Mouse (Mus musculus) spleen, postnatal 36 days (tissue): Measurements from ENCODE around the gene Trim26.
"Not testable (repeated sequence)": the region's sequence is repeated elsewhere in the genome, so short reads cannot be mapped to it uniquely, and the experiment has no call there.

Experiments
- DNase-seq, 2 experiments: peaks; one replicate each; pipeline ENCODE4 v3.0.0; 2022; ENCODE audit warnings: low spot score in 2 of 2, mixed read lengths in 1 of 2

Trim26 gene

DNA sequence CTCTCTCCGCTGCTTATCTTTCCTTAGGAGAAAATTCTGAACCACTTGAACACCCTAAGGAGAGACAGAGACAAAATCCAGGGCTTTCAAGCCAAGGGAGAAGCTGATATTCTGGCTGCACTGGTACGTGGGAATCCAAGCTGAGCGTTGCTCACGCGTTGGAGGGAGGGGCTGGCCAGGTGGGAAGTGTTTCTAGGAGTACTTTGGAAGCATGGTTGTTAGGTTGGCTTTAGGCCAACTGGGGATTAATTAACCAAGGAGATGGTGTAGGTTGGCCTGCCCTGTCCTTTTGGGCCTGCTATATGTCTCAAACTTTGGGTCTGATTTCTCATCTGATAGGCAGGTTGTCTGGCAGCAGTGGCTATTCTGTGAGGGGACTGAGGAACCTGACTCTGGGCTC lies 14.3 kb downstream of the Trim26 start:
- DNase-seq = no peak

DNA sequence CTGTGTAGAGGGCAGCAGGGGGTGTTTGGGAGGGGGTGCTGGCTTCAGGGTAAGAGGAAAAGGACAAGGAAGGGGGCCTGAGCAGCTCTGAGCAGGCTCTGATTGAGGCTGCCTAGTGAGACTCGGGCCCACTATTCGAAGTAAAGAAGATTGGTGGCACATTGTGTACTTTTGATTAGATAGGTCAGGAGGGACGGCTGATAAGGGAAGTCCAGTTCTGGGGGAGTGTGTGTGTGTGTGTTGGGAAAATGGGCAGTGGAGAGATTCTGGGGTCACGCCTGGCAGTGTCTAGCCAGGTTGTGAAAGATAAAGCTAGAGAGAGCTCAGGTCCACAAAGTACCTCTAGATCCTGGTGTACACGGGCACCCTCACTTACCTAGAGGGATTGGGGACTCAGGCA lies 14.7 kb downstream of the Trim26 start:
- no peak for DNase-seq

DNA sequence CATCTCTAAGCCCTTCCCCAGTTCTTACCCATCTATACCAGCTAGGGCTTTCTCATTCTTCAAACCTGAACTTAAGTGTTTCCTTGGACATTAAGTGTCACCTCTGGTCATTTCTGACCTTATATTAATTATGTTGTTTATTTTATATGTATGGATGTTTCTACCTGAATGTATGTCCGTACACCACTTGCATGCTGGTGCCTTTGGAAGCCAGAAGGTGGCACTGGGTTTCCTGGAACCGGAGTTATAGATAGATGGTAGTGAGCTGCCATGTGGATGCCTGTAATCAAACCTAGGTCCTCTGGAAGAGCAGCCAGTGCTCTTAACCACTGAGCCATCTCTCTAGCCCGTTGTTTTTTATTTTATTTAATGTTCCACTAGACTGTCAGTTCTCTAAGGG lies 18.6 kb downstream of the Trim26 start:
- DNase-seq = no peak

DNA sequence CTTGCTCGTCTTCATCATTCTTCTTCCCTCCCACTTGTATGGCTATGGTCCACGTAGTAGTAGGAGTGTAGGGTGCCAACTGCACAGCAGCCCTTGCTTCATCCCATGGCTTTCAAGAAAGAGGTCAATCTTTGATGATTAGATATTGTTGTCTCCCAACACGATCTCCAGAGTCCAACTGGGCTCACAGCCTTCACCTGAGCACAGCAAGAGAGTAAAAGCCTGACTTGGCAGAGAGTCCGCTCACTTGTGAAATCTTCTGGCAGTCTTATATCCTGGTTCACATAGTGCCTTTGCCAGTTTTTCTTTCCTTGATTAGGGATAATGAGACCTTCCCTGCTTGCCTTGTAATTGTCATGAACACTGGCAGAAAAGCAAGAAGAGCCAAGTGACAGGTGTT lies 19.3 kb downstream of the Trim26 start:
- no peak for DNase-seq

DNA sequence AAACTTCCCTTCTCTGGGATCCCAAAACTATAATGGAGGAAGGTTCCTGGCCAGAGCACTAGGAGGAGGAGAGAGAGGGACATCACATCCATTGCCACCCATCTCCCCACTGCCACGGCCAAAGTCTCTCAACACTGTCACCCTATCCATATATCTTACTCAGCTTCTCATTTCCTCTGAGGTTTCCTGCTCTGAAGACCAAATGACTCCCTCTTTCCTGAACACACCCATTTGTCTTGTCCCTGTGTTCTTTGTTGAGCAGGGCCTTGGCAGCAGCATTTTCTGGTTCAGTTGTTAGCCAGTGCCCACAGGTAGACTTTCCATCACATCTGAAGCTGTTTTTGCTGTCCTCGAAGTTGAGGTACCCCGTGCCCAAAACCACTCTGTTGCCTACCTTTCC lies 21.2 kb downstream of the Trim26 start:
- no peak for DNase-seq

DNA sequence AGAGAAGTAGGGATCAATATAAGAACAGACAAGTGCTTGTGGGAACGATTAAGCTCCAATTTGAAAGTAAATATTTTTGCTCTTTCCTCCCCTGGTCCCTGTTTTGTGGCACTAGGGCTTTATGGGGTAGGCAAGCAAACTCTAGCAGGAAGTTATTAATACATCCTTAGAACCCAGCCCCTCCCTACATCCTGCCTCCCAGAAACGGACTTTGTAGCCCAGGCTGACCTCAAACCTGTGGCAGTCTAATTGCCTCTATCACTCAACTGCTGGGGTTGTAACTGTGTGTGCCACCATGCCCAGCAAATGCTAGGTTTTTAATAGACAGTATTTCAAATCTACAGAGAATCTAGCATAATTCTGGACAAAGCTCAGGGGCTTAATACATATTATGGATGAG lies 24.7 kb downstream of the Trim26 start:
- no peak for DNase-seq

DNA sequence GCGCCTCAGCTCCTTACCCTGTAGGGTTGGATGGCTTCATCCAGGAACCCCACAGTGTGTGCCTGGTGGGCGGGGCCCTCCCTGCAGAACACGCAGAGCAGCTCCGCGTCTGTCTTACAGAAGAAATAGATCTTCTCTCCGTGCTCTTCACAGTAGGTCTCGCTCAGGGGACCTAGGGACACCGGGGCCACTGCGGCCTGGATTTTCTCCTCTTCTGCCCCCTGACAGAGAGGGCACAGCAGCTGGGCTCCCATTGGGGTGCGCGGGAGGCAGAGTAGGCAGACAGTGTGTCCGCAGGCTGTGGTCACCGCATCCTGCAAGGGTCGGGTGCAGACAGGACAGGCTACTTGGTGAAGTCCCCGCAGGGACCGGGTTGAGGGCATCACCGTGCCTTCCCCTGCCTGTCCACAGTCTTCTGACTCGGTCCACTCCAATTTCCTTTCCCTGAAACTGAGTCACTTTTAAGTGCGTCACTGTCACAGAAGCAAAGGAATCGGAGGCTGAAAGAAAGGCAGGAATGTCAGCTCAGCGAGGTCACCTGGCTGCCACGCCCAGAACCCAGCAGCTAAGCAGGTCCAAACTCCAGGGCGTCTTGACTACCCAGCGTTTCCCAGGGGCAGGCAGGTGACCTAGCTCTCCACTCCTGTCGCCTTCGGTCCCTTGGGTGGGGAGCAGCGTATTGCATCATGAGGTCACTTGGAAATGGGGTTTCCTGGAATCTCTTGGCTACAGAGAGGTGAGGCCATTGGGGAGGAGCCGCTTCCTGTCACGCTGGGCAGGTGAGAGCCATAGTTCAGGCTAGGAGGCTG lies 30.0 kb downstream of the Trim26 start, which contains the start of gene Trim15:
Gene Trim15, minus strand, starts transcription at position 492 of the 809 bp plus-strand sequence.
- DNase-seq = peak in 1 of 2 experiments; percentile 7

DNA sequence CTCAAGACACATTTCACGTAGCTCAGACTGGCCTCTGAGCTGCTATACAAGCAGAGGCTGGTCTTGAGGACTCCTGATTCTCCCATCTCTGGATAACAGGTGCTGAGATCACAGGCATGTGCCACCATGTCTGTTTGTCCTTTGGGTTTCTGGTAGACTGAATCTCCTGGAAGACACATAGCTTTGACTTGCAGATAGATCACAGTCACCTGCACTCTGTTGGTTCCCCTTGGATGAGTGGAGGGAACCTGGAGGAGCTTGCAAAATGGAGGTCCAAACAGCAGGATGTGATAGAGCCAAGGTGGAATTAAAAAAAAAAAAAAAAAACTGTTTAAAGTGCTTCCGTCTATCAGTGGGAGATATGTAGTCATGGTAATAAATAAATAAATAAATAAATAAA lies 31.9 kb downstream of the Trim26 start:
- no peak for DNase-seq

DNA sequence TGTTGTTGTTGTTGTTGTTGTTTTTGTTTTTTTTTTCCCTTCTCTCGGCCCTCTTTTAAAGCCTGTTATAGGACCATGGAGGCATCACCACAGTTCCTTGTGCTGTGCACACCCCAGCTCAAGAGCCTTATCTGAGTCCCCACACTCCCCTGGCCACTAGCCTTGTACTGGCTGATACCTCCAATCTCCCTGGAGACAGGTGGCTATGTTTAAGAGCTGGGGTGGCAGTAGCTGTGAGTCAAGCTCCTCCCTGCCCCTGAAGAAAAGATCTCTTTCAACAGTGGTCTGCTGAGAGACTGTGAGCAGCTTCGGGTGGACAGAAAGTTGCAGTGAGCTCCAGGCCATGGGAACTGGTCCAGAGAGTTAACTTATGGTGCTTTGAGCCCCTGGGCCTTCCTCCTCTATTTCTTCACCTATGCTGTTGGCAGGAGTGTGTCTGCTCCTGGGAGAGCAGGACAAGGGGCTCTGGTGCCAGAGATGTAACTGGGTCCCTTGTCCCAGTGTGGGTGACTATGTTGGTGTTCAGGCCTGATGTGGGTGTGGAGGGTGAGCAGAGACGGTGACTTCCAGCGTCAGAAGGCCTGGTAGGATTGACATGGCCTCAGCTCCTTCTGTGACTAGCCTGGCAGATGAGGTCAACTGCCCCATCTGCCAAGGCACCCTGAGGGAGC lies 32.5 kb downstream of the Trim26 start, which contains the start of gene Trim10:
Gene Trim10, plus strand, starts transcription at position 291 of the 671 bp plus-strand sequence.
- DNase-seq = peak; percentile 71 to 85

DNA sequence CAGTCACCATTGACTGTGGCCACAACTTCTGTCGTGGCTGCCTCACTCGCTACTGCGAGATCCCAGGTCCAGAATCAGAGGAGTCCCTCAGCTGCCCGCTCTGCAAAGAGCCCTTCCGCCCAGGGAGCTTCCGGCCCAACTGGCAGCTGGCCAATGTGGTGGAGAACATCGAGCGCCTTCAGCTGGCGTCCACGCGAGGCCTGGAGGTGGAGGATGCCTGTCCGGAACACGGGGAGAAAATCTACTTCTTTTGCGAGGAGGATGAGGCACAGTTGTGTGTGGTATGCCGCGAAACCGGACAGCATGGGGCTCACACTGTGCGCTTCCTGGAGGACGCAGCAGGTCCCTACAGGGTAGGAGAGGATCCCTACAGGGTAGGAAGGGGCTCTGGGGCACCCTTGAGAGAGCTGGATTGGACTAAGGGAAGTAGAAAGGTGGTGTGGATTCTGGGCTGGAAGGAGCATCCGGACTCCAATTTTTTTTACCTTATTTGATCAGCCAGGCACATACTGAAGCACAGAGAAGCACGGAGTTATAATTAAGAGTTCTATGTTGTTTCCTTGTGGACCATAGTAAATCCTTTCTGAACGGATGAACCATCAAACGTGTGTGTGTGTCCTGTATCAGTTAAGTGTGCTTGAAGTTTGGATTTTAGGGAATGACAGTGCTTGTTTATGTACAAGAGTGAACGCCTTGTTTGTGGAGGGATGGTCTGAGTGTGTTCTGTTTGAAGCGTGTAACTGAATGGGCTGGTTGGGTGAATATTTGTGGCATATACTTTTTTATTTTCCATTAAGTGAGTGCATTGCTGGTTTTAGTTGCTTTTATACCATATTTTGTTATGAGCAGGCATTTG lies 33.2 kb downstream of the Trim26 start:
- peak; percentile 53 to 68 for DNase-seq

DNA sequence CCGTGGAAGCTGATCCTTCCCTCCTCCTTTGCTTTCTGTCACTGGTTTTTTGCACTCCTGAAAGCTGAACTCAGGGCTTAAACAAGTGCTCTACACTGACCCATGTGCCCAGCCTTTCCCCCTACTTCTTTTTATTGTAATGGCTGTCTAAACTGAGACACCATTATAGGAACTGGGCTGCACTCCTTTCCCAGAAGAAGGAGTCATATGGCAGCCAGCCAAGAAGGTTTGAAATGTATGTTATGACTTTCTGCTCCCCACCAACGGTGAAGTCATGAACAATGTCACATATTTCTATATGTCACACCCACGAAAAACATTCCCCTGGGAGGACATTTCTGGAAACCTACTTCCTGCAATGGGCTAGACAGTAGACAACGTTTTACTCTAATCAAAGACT lies 37.7 kb downstream of the Trim26 start:
- DNase-seq = no peak

DNA sequence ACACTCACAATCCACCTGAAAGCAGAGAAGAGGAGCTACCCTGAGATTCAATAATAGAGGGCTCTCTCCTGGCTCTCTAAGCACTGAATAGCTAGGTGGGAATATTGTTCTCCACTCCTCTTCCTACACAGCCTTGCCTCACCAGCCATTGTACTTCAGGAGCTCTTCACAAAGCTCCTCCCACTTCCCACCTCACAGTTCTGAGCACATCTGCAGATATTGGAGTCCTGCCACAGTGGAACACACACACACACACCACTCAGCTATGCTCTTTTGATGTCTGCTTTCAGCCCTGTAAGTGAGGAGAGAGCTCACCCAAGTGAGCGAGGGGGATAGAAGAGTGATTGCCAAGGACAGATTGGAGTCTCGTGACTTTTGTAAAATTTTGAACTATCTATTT lies 46.4 kb downstream of the Trim26 start:
- no peak for DNase-seq

DNA sequence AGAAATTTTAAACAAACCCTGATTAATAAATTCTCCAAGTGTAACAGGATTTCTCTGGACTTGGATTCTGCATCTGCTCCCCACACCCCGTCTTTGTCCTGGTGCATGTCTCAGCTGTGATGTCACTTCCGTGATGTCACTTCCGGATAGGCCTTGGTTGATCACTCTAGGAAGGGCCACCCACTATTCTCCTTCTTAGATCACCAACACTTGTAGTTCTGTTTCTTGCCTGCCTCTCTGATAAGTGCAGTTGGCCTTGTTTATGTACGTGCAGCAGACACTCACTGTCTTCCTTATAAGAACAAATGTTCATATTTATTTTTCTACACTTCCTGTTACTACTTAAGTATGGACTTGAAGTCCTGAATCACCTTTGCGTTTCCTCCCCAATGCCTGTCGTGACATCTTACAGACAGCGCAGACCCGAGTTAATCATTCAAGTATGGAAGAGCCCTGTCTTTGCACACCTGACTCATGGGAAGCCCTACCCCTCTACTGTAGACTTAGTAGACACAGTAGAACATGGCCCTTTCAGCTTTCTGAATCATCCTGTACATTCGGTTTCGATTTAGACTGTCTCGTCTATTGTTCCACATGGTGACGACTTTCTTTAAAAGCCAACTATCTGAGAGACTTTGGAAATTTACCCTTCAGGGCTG lies 48.3 kb downstream of the Trim26 start:
- no peak for DNase-seq

DNA sequence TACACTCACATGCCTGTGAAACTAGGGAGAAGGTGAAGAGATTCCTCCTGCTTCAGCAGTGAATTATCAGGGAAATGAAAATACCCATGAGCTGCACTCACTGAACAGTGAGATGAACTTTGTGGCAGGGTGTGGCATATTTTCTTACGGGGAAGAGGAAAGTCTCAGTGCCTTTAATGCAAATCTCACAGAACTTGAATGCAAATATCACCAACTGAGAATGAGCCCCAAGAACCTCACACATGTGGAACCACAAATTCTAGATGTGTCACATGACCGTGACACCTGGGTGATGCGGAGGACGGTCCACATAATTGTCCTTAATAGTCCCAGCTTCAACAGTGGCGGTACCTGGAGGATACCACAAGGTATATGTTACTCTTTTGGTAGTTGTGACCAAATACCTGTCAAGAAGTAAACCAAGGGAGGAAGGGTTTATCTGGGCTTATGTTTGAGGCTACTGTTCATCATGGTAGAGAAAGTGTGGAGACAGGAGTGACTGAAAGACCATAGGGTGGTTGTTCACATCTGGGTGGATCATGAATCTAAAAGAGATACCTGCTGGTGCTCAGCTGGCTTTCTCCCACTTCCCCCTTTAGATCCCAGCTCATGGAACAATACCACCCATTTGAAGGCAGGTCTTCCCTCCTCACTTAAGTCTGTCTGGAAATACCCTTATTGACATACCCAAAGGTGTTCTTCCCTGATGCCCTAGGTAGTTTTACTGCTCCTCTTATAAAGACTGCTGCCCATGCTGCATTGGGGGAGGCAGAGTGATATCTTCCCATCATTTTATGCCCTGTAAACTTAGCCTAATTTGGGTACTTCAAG lies 53.4 kb downstream of the Trim26 start, which contains the start of gene Trim40:
Gene Trim40, minus strand, starts transcription at position 51 of the 831 bp plus-strand sequence.
- DNase-seq = no peak

DNA sequence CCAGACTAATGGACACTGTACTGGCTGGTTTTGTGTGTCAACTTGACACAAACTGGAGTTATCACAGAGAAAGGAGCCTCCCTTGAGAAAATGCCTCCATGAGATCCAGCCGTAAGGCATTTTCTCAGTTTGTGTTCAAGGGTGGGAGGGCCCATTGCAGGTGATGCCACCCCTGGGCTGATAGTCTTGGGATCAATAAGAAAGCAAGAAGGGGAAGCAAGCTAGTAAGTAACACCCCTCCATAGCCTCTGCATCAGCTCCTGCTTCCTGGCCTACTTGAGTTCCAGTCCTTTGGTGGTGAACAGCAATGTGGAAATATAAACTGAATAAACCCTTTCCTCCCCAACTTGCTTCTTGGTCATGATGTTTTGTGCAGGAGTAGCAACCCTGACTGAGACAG lies 54.6 kb downstream of the Trim26 start:
- DNase-seq = not testable (repeated sequence)

DNA sequence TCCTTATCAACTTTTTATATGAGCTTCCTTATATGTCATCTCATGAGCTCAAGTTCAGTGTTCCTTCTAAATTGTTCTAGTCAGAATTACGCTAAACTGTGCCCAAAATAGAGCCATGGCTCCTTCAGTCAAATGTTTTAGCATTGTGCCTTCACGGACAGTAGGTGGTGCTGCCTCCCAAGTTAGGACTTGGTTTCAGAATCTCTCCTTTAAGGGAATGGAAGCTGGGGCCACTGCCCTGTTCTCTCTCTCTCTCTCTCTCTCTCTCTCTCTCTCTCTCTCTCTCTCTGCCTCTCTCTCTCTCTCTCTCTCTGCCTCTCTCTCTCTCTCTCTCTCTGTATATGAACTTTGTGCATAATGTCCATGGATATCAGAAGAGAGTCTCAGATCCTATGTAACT lies 55.4 kb downstream of the Trim26 start:
- no peak for DNase-seq

DNA sequence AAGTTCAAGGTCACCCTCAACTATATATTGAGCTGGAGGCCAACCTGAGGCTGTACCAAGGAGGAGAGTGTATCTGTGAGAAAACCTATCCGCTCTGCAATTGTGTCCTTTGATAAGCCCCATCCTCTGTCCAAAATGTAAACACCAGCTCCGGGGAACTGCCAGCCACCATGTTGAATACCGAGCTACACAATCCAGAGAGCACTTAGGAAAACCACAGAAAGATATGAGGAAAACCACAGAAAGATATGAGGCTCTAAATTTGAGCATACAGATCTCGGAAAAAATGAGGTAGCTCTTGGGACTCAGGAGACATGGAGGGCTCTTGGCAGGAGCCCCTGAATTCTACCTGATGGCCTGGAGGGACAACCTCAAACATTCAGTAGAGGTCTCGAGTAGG lies 56.5 kb downstream of the Trim26 start:
- DNase-seq = no peak

DNA sequence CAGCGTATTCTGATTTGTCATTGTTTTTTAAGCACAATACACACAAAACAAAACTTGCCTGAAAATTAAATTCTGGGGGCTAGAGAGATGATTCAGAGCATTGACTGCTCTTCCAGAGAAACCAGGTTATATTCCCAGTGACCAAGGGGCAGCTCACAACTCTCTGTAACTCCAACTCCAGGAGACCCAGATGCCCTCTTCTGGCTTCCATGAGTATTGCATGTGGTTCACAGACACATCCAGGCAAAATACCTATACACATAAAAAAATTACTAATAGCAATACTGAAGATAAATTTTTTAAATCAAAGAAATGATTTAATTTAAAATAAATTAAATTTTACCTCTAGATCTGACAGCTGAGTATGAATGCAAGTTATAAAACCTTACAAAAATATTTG lies 59.6 kb downstream of the Trim26 start:
- no peak for DNase-seq

DNA sequence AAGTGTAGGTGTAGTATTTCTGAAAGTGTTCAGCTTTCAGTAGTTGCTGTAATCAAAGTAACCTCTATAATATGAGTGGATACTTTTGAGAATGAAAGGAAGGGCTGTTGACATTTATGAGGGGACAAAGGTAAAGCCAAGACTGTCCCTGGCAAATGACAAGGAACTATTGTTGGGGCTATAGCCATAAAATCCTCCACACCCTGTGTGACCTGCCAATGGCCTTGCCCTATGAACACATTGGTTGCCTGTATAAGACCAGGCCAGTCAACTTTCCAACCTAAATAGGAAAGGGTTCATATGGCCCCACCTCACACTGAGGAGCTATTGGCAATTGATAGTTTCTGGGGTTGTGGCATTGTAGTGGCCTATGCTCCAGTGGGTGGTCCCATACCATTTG lies 60.1 kb downstream of the Trim26 start:
- DNase-seq = no peak

DNA sequence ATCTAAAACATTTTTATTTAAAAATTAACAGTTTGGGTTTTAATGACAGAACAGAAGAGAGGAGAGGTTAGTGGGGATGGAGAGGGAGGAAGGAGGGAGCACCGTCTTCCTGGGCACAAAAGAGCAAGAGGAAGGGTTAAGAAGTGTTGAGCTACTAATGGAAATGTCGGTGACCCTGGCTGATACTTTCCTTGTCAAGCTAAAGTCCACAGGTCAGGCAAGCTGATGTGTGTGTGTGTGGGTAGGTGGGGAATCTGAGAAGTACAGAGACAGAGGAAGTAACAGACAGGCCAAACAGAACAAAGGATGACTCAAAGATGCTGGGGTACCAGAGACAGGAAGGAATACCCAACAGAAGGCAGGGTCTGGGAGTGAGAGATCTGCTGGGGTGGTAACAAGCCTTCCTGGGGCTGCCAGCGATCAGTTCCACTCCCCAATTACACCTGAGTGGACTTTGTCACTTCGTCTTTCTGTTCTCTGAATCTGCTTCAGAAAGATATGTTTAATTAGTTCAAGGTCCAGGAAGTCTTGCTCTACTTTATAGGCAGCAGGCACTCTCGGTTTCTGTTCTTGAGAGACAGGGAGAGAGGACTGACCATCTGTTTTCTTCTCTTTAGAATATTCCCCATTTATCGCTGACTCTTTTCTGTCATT lies 60.7 kb downstream of the Trim26 start, which contains the start of gene Trim31:
Gene Trim31, plus strand, starts transcription at position 567 of the 654 bp plus-strand sequence.
- DNase-seq = no peak
